Mouse (Mus musculus) liver, embryonic 13.5 days (tissue): ENCODE results near the gene Fam50b. TPM values are rescaled to one million over a fixed set of nuclear protein-coding genes. Genes with fewer than 3 reads are reported as not detected.

ENCODE experiments used
- ATAC-seq: fragments of 200-750 bp; cut with Nextera tagmentation; 2 replicates; pipeline ENCODE4 v1.8.0; 2017; ENCODE audit warnings: low read depth, mild to moderate bottlenecking, moderate number of reproducible peaks, moderate library complexity
- DNase-seq: peaks from one replicate; pipeline ENCODE4 v3.0.0; 2022
- H3K27ac ChIP-seq: fragments of 300-500 bp; sonication (generic); 2 replicates; pipeline ENCODE4 v1.5.1; 2015; ENCODE audit warnings: moderate library complexity, mild to moderate bottlenecking, inconsistent platforms
- H3K27me3 ChIP-seq: fragments of 300-500 bp; sonication (generic); 2 replicates; pipeline ENCODE4 v1.6.1; 2015; ENCODE audit warnings: mild to moderate bottlenecking, inconsistent platforms
- H3K36me3 ChIP-seq: fragments of 300-500 bp; sonication (generic); 2 replicates; pipeline ENCODE4 v1.6.1; 2015; ENCODE audit warnings: mild to moderate bottlenecking, inconsistent platforms
- H3K4me1 ChIP-seq: fragments of 300-500 bp; sonication (generic); replicated peaks from 2 replicates; pipeline ENCODE4 v1.6.1; 2015; ENCODE audit warnings: inconsistent platforms
- H3K4me2 ChIP-seq: fragments of 300-500 bp; sonication (generic); 2 replicates; pipeline ENCODE4 v1.6.1; 2015; ENCODE audit warnings: inconsistent platforms, mild to moderate bottlenecking, moderate library complexity
- H3K4me3 ChIP-seq: fragments of 300-500 bp; sonication (generic); replicated peaks from 2 replicates; pipeline ENCODE4 v1.5.1; 2015; ENCODE audit warnings: mild to moderate bottlenecking, inconsistent platforms
- H3K9ac ChIP-seq: fragments of 300-500 bp; sonication (generic); 2 replicates; pipeline ENCODE4 v1.6.1; 2015; ENCODE audit warnings: mild to moderate bottlenecking, inconsistent platforms
- H3K9me3 ChIP-seq: fragments of 300-500 bp; sonication (generic); replicated peaks from 2 replicates; pipeline ENCODE4 v1.6.1; 2016; ENCODE audit warnings: inconsistent platforms
- WGBS: fragments of 180-500 bp; shearing (Covaris S2); methylation state at CpG from one replicate; pipeline ENCODE4 v1.1.7; 2015; ENCODE audit not compliant: insufficient replicate concordance; 5-methylcytosine and 5-hydroxymethylcytosine counted together
- polyA plus RNA-seq: library from polyadenylated mRNA; unstranded; fragments of >200 nt; fragmentation: Nextera tagmentation; extraction: Ambion mirVana; gene quantifications from 2 replicates; pipeline ENCODE4 v1.2.1, GENCODE M21; 2015

The Fam50b gene
- polyA plus RNA-seq, 1 experiment from 2014 or later, result not detected

DNA sequence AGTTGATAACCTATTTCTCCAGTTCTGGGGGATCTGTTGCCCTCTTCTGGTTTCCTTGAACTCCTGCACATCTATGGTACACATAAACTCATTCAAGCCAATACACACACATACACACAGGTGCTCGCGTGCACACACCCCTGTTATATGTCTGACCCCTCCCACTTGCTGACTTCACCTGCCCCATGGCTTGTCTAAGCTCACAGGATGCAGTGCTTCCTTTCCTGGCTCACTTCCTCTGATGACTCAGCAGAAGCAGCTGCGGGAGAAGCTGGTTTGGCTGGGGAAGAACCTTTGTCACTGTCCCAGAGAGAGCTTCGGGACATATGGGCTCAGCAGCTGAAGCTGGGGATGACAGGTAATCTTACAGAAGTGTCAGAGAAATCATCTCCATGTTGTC, 23.2 kb upstream of the Fam50b start:
- DNase-seq (no peak), ATAC-seq (no peak)
- H3K4me3 ChIP-seq, result no peak overlapping the region
- H3K27ac ChIP-seq, result no peak overlapping the region
- no peak overlapping the region for H3K4me2 ChIP-seq
- no peaks in the 10 kb centered on the region for H3K27me3 ChIP-seq
- H3K4me1 ChIP-seq, result no peaks in the 10 kb centered on the region
- WGBS, result 54% methylated on average over 4 of the region's 4 CpGs
- no peaks in the 10 kb centered on the region for H3K9me3 ChIP-seq
- H3K9ac ChIP-seq, result no peak overlapping the region
- no peaks in the 10 kb centered on the region for H3K36me3 ChIP-seq

GRCm38 (mm10) chr13:34712881-34713280, 21.8 kb upstream of the Fam50b start:
- Histone ChIP-seq H3K27me3 (no peaks in the 10 kb centered on the region), H3K36me3 (no peaks in the 10 kb centered on the region), H3K27ac (no peak overlapping the region), H3K9ac (no peak overlapping the region), H3K4me2 (no peak overlapping the region), H3K4me1 (no peaks in the 10 kb centered on the region), H3K4me3 (no peak overlapping the region), H3K9me3 (no peaks in the 10 kb centered on the region)
- WGBS, result 36% methylated on average over 1 of the region's 1 CpGs
- ATAC-seq (no peak), DNase-seq (no peak)

GRCm38 (mm10) chr13:34715437-34715838, 19.2 kb upstream of the Fam50b start:
- Histone ChIP-seq H3K9me3 (no peaks in the 10 kb centered on the region), H3K9ac (no peak overlapping the region), H3K27ac (no peak overlapping the region), H3K27me3 (no peaks in the 10 kb centered on the region), H3K4me3 (no peak overlapping the region), H3K4me2 (no peak overlapping the region), H3K4me1 (no peaks in the 10 kb centered on the region), H3K36me3 (no peaks in the 10 kb centered on the region)
- ATAC-seq (no peak), DNase-seq (no peak)
- 44% methylated on average over 7 of the region's 7 CpGs for WGBS

DNA sequence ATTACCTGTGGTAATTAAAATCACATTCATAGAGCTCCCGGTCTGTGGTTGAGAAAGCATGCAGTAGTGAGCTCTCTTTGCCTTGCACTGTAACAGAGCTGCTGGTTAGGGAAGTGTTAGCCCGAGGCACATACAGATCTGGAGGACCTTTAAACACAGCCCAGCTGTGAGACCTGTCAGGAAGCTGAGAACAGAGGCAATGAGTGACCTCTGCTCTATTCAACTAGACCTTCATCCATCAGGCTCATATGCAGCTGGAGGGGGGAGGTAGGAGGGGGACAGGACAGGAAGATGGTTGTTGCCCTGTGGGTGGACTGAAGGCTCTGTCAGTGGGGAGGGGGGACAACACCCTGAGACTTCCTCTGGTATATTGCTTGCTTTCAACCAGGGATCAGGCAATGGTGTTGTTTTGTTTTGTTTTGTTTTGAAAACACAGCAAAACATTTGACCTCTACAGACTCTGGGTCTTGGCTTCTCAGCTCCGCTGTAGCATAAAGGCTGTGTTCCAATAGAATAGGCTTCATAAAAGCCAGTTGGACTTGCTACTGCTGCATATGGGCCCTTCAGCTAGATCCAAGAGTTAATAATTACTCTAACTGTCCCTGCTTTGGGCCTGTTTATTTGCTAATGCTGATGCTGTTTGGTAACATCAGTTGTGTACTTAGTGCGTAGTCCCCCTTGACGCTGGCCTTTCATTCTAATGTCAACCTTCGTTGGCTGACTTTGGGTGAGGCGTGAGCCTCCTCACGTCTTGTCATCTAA, 9.6 kb upstream of the Fam50b start:
- 56% methylated on average over 8 of the region's 8 CpGs for WGBS
- Histone ChIP-seq H3K27ac (peak overlapping the region; percentile 29; the same call in 1 of the 2 replicates), H3K4me1 (peaks cover 9% of the 10 kb centered on the region; the same call in 1 of the 2 replicates), H3K36me3 (no peaks in the 10 kb centered on the region), H3K4me2 (no peak overlapping the region), H3K27me3 (no peaks in the 10 kb centered on the region), H3K9ac (no peak overlapping the region), H3K4me3 (no peak overlapping the region), H3K9me3 (no peaks in the 10 kb centered on the region)
- peak; percentile 69 for ATAC-seq
- no peak for DNase-seq

DNA sequence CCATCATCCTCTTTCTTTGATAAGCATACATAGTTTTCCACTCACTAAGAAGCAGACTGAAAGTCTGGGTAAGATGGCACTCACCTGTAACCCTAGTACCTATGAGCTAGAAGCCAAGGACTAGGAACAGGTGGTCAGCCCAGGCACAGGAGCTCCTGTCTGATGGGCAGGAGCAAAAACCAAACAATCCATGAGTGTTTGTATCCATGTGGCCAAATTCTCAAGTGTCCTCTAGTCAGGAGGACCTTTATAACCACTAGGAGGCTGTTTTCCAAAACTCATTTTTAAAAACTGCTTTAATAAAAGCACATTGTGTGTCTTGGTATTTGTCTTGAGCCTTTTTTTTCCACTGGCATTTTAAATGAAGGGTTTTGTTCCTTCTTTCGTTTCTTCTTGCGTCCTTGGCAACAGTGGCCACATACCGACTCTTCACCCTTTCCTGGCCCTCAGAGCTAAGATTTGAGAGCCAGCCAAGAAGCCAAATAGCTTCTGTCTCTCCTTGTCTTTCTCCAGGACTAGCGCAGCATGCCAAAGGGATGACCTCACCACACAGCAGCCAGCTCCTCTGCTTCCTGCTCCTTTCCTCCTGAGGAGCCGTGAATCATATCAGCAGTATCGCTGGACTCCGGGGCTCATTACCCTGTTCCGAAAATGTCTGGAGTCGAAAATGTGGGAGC, 8.7 kb upstream of the Fam50b start:
- Histone ChIP-seq H3K27ac (no peak overlapping the region), H3K4me2 (peak overlapping the region; percentile 17; the same call in 1 of the 2 replicates), H3K9ac (no peak overlapping the region), H3K27me3 (no peaks in the 10 kb centered on the region), H3K36me3 (no peaks in the 10 kb centered on the region), H3K4me3 (no peak overlapping the region), H3K9me3 (no peaks in the 10 kb centered on the region), H3K4me1 (peaks cover 9% of the 10 kb centered on the region; the same call in 1 of the 2 replicates)
- ATAC-seq (no peak), DNase-seq (no peak)
- WGBS, result 15% methylated on average over 9 of the region's 9 CpGs

DNA sequence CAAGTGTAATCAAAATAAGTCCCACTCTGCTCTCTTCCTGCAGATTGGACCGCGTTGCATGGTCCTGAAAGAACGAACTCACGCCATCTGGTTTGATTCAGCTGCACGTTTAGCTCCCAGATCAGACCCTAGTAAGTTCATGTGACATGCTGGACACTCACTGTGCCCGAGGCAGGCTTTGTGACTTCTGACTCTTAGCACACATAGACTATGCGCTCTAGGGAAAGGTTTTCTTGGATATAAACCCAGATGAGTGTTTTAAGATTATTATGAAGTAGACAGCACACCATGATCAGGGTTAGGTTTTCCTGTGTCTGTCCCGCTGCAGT, 8.2 kb upstream of the Fam50b start:
- Histone ChIP-seq H3K27me3 (no peaks in the 10 kb centered on the region), H3K4me3 (no peak overlapping the region)

DNA sequence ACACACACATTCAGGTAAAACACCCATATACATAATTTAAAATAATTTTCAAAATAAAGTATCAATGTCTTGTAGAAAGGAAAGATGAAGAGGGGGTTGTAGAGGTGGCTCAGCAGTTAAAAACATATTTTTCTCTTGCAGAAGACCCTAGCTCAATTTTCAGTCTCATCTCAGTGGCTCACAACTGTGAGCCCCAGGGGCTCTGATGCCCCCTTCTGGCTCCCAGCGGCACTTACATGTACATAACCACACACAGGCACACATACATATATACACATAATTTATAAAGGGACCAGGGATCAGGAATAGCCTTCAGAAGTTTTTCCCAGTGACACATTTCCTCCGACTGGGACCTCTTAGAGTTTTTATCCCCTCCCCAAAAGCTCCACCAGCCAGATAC, 7.6 kb upstream of the Fam50b start:
- Histone ChIP-seq H3K4me3 (no peak overlapping the region), H3K27me3 (no peaks in the 10 kb centered on the region), H3K27ac (no peak overlapping the region), H3K9ac (no peak overlapping the region), H3K9me3 (no peaks in the 10 kb centered on the region), H3K36me3 (no peaks in the 10 kb centered on the region), H3K4me2 (no peak overlapping the region), H3K4me1 (peaks cover 9% of the 10 kb centered on the region; the same call in 1 of the 2 replicates)
- no peak for DNase-seq
- no peak for ATAC-seq
- WGBS, result 68% methylated on average over 2 of the region's 2 CpGs

More for the DNA sequence above, 8.2 kb upstream of the Fam50b start:
- ATAC-seq, result no peak
- WGBS, result 36% methylated on average over 8 of the region's 8 CpGs
- Histone ChIP-seq H3K4me1 (peaks cover 9% of the 10 kb centered on the region; the same call in 1 of the 2 replicates), H3K36me3 (no peaks in the 10 kb centered on the region), H3K9ac (no peak overlapping the region), H3K27ac (no peak overlapping the region), H3K9me3 (no peaks in the 10 kb centered on the region), H3K4me2 (peak overlapping the region; percentile 17; the same call in 1 of the 2 replicates)
- no peak for DNase-seq

GRCm38 (mm10) chr13:34731551-34731950, 3.1 kb upstream of the Fam50b start:
- H3K27me3 ChIP-seq, result no peaks in the 10 kb centered on the region
- H3K4me1 ChIP-seq, result no peaks in the 10 kb centered on the region
- H3K27ac ChIP-seq, result no peak overlapping the region
- H3K9me3 ChIP-seq, result no peaks in the 10 kb centered on the region
- no peak overlapping the region for H3K4me2 ChIP-seq
- DNase-seq (no peak), ATAC-seq (no peak)
- no peak overlapping the region for H3K9ac ChIP-seq
- H3K36me3 ChIP-seq, result no peaks in the 10 kb centered on the region
- 64% methylated on average over 6 of the region's 6 CpGs for WGBS
- H3K4me3 ChIP-seq, result no peak overlapping the region

DNA sequence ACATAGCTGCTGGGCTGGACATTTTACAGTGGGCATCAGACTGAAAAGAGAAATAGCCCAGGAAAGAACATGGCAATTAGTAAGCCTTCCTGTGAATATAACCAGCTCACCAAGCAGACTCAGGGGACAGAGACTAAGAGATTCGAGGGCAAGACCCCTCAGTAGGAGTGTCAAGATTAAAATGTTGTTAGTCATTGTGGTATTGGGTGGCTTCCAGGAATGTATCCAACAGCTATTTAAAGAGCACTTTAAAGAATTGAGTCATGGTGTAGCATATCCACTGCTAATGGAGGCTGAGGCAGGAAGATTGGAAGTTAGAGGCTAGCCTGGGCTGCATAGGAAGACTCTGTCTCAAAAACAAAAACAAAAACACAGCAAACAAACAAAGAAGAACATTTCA, 870 bp upstream of the Fam50b start:
- H3K4me1 ChIP-seq, result peaks cover 5% of the 10 kb centered on the region; the same call in 1 of the 2 replicates
- no peaks in the 10 kb centered on the region for H3K9me3 ChIP-seq
- no peaks in the 10 kb centered on the region for H3K27me3 ChIP-seq
- H3K4me3 ChIP-seq, result no peak overlapping the region
- H3K9ac ChIP-seq, result no peak overlapping the region
- H3K36me3 ChIP-seq, result no peaks in the 10 kb centered on the region
- DNase-seq (no peak), ATAC-seq (no peak)
- 23% methylated on average over 1 of the region's 1 CpGs for WGBS
- no peak overlapping the region for H3K27ac ChIP-seq
- no peak overlapping the region for H3K4me2 ChIP-seq

GRCm38 (mm10) chr13:34737968-34738698, 3.5 kb downstream of the Fam50b start:
- Histone ChIP-seq H3K27ac (no peak overlapping the region), H3K4me1 (peaks cover 8% of the 10 kb centered on the region; the same call in 1 of the 2 replicates), H3K9ac (no peak overlapping the region), H3K9me3 (no peaks in the 10 kb centered on the region), H3K27me3 (no peaks in the 10 kb centered on the region), H3K4me3 (no peak overlapping the region), H3K4me2 (no peak overlapping the region), H3K36me3 (no peaks in the 10 kb centered on the region)
- WGBS, result 61% methylated on average over 7 of the region's 7 CpGs
- DNase-seq, result no peak
- no peak for ATAC-seq

DNA sequence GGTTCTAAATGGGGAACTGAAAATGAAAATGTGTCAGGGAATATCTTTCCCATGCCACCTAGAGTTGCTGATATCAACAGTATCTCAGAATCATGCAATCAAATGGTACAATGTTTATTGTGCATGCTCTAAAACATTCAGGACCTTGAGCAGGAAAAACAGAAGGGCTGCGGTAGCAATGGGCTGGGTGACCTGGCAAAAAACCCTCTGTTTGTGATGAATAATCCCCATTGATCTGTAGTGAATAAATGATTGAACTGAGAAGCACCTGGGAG, 4.0 kb downstream of the Fam50b start:
- ATAC-seq (no peak), DNase-seq (no peak)
- H3K36me3 ChIP-seq, result no peaks in the 10 kb centered on the region
- 66% methylated on average over 1 of the region's 1 CpGs for WGBS
- peaks cover 8% of the 10 kb centered on the region; the same call in 1 of the 2 replicates for H3K4me1 ChIP-seq
- H3K4me3 ChIP-seq, result no peak overlapping the region
- no peak overlapping the region for H3K27ac ChIP-seq
- H3K9me3 ChIP-seq, result no peaks in the 10 kb centered on the region
- no peaks in the 10 kb centered on the region for H3K27me3 ChIP-seq
- H3K9ac ChIP-seq, result no peak overlapping the region
- no peak overlapping the region for H3K4me2 ChIP-seq
